Mouse (Mus musculus) ovary, adult 18-20 months (tissue): ENCODE data around the gene Poc5.

Experiments
- DNase-seq: peaks from one replicate; pipeline ENCODE4 v3.0.0; 2022; ENCODE audit warnings: low spot score, mixed read lengths

Poc5 gene

DNA sequence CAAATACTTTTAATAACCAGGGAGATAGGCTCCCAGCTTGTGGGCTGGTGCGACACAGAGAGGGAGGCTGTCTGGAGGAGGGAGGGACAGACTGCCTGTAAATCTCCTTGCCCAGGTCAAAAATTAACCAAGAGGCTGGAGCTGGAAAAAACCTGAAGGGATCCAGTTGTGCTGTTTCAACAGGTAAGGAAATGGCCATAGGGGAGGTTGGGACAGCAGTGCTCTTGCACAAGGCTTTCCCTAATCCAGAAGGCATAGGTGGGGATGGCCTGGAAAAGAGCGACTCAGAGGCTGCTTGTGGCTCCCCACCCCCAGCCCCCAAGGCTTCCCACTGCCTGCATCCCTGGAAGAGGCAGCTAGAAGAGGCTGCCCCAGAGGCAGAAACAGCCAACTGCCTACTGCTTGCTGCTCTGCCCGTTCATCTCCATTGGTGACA is 44.3 kb downstream of the Poc5 start:
- no peak for DNase-seq

DNA sequence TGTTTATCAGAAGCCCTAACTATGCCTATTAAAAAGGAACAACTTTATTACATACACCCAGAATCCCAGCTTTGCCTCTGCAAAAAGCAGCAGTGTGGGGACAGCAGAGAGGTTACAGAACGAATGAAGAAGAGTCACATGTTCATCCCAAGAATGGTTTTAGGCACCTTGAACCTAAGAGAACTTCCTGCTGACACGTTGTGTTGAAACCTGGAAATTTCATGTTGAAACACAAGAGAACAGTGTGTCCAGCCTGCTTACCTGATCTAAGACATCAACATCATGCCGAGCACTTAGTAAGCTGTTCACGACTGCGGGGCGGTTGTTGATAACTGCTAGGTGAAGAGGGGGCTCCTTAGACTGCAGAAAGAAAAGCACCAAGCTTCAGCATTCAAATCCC is 44.9 kb downstream of the Poc5 start:
- DNase-seq, result no peak

DNA sequence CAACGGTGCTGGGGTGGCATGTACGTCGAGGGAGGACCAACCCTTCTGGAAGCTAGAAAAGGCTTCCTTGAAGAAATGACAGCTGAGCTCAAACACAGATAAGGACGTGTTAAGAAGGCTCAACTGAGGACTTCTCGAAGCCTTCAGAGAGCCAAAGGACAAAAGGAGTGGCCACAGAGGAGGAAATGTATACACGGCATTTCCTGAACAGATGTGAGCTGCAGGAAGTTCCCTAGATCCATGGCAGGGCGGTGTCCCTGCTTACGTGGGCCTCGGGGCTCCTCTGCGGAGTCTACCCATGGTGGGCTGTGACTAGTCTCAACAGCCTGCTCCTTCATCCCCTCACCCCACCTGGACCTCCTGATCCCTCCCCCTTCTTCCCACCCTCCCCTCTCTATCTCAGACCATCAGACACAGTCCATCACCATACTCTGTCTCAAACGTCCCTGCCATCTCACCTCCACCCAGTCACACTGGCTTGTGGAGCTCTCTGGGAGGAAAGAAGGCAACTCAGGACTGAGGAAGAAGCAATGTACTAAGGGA is 45.6 kb downstream of the Poc5 start:
- no peak for DNase-seq

DNA sequence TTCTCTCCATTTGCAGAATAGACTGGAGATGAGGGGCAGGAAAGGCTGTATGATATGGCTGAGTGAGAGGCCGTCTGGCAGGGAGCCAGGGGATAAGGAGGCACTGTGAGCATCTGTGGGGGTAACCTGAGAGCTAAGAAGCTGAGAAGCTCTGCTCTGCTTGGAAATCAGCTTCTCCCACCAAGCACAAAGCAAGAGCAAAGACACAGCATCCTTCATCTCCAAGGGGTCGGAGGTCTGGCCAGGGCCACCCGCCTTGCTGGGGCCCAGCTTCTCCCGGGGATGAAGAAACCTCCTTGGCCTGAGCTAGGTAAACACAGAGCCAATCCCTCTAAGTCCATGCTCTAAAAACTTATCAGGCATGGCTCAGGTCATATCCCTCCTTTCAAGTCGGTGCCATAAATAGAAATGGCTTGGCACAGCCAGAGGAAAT is 46.8 kb downstream of the Poc5 start:
- DNase-seq, result no peak

DNA sequence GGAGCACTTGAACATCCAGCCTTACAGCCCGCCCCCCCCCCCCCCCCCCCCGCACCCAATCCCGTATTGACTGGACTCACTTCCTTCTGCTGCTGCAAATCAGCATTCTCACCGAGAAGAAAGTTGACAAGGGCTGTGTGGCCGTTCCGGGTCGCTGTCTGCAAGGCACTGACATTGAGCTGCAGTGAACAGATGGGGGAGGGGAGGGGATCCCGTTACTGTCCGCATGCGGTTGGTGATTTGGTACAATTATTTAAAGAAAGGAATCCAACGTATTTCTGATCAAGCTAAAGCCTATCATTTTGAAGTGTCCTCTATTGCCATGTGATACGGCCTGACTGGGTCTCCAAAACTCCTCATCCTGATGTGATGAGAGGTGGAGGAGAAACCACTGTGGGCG is 47.7 kb downstream of the Poc5 start:
- no peak for DNase-seq

DNA sequence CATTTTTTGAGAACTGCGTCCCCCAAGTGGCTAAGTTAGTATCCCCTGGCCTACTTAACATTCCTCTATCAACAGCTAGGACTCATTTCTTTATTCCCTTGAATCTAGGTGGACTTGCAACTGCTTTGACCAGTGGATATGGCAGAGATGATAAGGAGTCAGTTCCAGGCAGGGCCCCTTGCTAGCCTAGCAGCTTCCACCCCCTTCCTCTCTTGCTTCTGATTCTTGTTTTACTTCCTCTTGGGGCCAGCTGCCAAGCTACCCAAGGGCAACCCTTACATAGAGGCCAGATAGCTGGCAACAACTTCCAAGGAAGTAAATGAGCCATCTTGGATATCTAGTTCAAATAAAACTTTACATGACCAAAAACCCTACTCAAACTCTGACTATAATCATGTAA is 48.8 kb downstream of the Poc5 start:
- DNase-seq, result no peak

DNA sequence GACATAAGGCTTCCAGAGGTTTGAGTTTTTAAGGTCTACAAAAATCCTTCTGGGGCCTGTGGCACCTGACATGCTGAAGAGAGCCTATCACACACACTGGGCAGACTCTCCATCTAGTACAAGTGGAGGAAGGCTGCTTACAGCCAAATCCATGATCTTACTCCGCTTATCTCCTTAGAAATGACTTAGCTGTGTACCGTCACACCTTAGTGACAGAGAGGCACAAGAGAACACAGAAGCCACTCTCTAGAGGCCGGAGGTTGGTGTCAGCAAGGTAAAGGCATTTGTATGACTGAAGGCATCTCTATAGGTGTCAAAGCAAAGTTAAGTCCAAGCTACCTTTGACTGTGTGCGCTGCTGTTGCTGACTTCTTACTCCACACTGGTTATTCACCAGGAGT is 52.3 kb downstream of the Poc5 start:
- no peak for DNase-seq

DNA sequence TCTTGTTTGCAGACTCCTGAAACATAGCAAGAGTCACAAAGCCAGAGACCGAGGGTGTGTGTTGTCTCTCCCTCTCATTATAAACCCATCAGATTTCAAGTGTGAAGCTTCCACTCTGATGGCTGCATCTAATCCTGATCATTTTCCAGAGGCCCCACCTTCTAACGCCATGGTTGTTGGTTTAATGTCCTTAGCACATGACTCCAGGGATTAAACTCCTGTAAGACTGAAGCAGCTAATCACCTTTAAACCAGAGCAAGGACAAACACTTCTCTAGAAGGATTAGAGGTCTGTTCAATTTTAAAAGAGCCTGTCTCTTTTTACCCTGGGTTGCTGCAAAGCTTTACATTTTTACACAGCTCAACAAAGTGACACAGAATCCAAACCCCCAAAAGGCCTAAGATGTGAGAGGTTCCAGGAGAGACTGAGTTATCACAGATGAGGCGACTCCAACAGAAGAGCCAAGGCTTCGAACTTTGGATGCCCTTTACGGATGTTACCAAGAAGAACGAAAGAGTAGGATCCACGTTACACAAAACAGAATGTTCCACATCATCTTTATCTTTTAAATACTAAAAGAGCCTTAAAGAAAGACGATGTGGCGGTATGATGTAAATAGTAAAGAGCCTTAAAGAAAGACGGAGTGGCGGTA is 62.2 kb downstream of the Poc5 start:
- DNase-seq, result no peak

DNA sequence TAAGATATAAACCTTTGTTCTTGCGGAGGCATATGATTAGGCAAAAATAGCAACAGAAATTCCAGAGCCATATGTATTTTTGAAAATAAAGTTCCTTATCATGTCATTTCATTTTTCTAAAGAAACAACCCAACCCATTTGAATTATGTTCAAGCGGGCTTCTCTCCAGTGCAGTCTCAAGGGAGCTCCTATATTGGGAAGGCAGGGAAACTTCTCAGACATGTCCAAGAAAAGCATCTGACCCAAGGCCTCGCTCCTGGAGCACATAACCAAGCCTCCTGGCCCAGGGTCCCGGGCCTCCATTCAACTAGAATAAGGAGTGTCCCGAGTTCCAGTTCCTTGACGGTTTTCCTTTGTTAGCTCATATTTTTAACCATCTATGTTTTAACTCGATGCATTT is 62.8 kb downstream of the Poc5 start:
- DNase-seq, result no peak

DNA sequence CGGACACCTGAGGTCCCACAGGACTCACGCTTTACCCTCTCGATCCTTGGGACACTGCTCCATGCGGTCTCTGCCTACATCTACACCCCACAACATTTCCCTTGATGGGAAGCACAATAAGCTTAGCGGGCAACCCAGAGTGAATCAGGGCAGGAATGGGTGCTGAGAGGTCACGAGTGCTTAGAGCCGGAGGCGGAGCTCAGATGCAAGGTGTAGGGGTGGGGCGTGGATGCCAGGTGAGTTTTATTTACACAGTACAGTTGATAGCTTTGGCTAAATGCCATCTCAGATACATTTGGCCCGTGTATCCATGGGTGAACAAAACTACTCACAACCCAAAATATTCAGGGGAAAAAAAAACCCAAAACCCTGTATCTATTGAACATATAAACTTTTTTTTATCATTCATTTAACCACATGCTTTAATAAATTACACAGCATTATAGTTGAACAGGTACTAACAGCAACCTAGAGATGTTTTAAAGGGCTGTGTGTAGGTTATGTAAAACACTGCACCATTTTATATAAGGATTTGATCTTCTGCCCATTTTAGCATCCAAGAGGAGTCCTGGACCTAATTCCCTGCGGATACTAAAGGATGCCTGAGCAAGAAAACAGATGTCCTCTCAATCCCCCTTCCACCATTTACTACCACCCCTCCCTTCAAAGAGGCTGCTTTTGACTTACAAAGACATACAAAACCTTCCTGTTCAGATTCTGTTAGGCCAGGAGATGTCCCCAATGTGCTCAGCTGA is 63.5 kb downstream of the Poc5 start:
- DNase-seq, result no peak

DNA sequence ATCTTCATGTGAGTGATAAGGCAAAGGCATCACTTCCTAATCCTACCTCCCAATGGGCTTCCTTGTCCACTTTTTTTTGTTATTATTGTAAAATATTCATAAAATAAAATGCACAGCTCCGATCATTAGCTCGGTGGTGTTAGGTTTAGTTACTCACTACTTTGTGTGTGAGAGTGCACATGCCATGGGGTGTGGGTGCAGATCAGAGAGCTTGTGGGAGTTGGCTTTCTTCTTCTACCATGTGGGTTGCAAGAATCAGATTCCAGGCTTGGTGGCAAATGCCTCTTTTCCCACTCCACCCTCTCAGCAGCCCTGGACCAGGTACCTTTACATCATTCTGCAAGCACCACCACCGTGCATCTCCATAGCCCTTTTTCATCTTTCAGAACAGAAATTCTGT is 64.5 kb downstream of the Poc5 start:
- no peak for DNase-seq

DNA sequence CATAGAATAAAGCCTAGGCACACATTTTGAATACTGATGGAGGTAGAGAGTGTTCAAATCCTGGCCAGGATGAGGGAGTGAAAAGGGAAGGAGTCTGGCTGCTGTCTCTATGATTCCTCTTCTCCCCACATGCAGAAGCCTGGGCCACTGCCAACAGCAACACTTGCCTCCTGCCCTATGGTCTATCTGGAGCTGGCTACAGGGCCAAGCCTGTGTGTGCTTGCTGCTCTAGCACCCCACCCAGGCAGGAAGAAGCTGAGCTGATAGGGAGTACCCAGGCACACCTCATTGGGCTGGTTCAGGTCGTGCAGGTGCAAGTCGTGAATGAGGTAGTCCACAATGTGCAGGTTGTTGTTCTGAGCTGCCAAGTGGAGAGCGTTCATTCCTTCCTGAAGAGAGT is 66.2 kb downstream of the Poc5 start:
- DNase-seq, result no peak

DNA sequence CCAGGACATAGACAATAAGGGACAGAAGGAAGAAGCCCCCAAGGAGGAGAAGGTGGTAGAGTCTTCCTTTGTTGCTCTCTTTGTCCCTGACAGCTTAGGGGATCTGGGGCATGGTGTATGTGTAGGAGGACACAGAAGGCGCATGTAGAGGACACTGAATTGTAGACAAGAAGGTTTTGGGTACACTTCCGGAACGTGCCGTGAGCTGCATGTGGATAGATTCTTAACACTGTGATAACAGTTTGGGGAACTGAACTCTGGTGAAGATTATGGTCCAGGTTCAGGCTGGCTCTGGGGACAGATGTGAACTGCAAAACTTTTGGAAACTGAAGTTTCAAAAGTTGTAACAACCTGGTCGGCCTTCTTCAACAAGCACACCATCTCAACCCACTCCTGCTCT is 69.5 kb downstream of the Poc5 start:
- no peak for DNase-seq

DNA sequence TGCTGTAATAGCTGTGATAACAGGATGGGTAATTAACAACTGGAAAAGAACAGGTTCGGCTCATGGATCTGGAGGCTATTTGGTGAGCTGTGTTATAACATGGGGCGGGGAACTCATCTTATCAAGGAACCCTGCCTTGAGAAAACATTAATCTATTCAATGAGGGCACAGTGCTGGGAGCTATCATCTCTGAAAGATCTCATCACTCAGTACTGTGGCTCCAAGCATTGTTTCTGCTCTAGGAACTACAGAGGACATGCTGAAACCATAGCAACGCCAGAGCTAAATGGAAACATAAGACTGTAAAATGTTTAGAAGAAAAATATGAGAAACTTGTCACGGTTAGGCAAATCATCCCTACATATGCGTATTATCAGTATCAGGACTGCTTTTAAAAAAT is 69.9 kb downstream of the Poc5 start:
- no peak for DNase-seq

DNA sequence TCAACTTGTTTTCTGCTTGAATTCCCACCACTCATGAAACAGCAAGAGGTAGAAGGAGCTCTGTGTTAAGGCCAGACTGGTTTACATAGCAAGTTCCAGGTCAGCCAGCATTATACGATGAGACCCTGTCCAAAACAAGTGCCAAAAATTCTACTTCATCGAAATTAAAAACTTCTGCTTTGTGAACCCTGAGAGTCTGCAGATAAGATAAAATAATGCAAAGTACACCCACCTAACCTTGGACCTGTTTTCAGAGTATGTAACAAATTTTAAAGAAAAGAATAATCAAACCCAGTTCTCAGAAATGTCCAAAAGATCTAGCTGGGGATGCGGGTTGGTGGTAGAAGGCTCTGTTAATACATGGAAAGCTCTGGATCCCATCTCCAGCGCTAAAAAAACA is 70.5 kb downstream of the Poc5 start:
- DNase-seq, result no peak

DNA sequence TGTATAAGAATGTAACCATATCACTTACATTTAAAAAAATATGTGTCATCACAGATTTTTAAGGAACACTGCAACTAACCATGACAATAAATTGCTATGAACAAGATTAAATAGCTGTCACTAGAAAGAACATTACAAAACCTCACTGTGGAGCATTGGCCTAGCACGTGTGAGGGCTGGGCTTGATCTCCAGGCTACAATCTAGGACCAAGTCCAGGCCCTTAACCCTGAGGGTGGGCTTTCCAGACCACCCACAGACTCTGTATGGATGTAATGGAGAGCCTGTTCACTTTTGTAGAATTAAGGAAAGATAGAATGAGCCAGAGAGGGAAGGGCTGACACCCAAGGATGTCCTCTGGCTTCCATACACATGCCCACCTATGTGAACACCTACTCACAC is 74.5 kb downstream of the Poc5 start:
- DNase-seq, result no peak

DNA sequence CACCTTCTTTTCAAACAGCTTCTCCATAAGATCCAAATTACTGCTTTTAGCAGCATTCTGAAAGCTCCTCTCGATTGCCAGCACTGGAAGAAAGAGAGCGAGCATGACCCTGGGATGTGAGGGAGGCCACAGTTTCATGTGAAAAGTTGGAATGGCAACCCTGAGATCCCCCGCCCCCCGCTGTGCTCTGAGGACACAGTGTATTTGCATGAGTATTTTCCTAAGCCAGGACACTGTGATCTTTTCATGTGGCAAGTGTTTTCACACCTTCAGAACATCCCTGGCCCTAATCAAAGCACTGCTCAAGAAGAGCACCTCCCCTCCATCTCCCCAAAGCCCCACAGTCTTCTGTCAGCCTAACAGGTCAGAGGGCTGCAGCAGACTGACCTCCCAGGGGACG is 77.2 kb downstream of the Poc5 start:
- no peak for DNase-seq
